Mouse (Mus musculus) WW6 (cell line): Measurements from ENCODE around the gene C87977.
"Not testable (repeated sequence)": the region's sequence is repeated elsewhere in the genome, so short reads cannot be mapped to it uniquely, and the experiment has no call there.

Source experiments
- DNase-seq: peaks from one replicate; pipeline ENCODE4 v3.0.0-alpha.2; 2013; ENCODE audit warnings: low read depth, low spot score

The C87977 gene

DNA sequence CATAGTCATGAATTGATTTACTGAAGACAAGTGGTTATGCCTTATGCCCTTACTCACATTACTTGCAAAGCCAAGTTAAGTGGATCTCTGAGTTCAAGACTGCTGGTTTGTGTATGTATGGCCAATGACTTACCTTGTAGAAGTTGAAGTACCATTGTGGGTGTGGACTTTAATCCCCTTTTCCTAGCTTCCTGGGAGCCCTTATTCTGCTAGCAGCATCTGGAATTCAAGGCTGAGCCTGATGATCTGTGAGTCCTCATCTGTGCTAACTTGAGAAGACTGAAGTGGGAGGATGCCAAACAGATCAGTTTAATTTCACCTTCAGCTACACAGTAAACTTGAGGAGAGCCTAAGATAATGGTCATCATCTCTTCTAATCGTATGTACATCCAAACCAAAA is at the start of gene C87977:
Gene C87977, minus strand, starts transcription at position 101 of the 400 bp plus-strand sequence.
- not testable (repeated sequence) for DNase-seq

DNA sequence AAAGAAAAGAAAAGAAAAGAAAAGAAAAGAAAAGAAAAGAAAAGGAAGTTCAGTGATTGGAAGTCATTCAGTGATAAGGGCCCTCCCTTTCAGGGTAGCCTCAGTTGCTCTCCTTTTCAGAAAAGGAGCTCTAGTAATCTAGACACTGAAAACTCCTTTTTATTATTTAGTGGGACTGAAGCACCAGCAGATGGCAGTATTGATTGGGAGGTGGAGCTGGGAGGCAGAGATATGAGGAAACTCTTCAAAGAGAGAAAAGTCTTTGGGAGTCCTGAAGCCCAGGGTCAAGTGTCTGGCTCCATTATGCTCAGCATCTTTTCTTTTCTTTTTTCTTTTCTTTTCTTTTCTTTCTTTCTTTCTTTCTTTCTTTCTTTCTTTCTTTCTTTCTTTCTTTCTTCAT is 41.6 kb upstream of the C87977 start:
- not testable (repeated sequence) for DNase-seq

DNA sequence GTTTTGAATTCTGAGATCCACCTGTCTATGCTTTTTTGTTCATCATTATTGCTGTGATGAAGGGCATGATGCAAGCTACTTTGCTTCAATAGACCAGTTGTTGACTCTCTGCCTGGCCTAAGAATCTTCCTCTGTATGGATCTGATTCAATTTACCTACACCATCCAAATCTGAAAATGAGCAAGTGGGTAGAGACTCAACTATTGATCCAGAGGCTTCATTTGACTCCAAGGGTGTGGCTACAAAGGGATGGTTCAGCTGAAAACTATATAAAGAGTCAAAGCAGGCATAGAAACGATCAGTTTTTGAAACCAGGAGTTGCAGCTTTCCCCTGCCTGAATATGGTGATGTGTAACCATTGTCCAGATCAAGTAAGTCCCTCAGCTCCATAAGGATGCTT is 22.7 kb downstream of the C87977 start, which contains the start of gene Oog2:
Gene Oog2, plus strand, starts transcription at position 301 of the 400 bp plus-strand sequence.
- DNase-seq = no peak

DNA sequence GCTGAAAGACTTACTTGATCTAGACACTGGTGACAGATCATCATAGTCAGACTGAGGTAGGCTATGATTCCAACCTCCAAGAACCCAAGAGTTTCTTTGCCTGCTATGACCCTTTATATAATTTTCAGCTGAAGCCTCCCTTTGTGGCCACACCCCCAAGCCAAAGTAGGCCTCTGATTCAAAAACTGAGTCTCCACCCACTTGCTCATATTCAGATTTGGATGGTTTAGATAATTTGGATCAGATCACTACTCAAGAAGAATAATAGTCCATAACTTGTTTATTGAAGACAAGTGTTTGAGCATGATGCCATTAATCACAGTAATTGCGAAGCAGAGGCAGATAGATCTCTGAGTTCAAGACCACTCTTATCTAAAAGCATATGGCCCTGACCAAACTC is 50.6 kb downstream of the C87977 start, which contains the start of gene Oog3:
Gene Oog3, minus strand, starts transcription at position 101 of the 400 bp plus-strand sequence.
- no peak for DNase-seq
